8 mouse cellular contexts compared by ENCODE assay signal in genomic region chr11:97883918-97884600, GRCm38 (mm10). TPM values are rescaled to one million over a fixed set of nuclear protein-coding genes. Genes with fewer than 3 reads are reported as not detected.
DNase-seq lines count a peak whose midpoint lies in the region; ATAC-seq lines count a peak whose summit lies in the region.

TSS of gene Fbxo47 (minus strand) at chr11:97884154.

- no peaks in the 10 kb centered on the region for H3K36me3 ChIP-seq in hindbrain, embryonic 11.5 days (ENCODE audit: control insufficient read depth, insufficient read depth, low read length)

- peak within 1 kb of the TSS; percentile 54 for H3K4me3 ChIP-seq in hindbrain, embryonic 11.5 days (ENCODE audit: low read depth, low read length)

- under 1% methylated on average over 37 of the region's 37 CpGs for WGBS in hindbrain, embryonic 11.5 days

- peak within 1 kb of the TSS; percentile 80 for H3K27ac ChIP-seq in hindbrain, embryonic 11.5 days (ENCODE audit: low read depth, low read length)

- peak within 1 kb of the TSS; percentile 56 for H3K4me2 ChIP-seq in hindbrain, embryonic 11.5 days (replicated peaks; ENCODE audit: low read depth, low read length)

- H3K9ac ChIP-seq in hindbrain, embryonic 11.5 days (ENCODE audit: low read depth, low read length), result peak within 1 kb of the TSS; percentile 63

- H3K4me1 ChIP-seq in hindbrain, embryonic 11.5 days (replicated peaks; ENCODE audit: control insufficient read depth, insufficient read depth, low read length), result no peaks in the 10 kb centered on the region

- ATAC-seq in hindbrain, embryonic 11.5 days (ENCODE audit: low FRiP score), result peak; percentile 96

- no peaks in the 10 kb centered on the region for H3K27me3 ChIP-seq in hindbrain, embryonic 11.5 days (ENCODE audit: control insufficient read depth, insufficient read depth, low read length)

- H3K9me3 ChIP-seq in hindbrain, embryonic 11.5 days (ENCODE audit: control insufficient read depth, low read length), result no peaks in the 10 kb centered on the region

- DNase-seq in Muller cell, postnatal 12 days (ENCODE audit: inconsistent ontology term), result peak; percentile 99
- DNase-seq in cerebellum, adult 9-11 months, result peak; percentile 99
- DNase-seq in frontal cortex, adult 2 months (ENCODE audit: extremely low spot score in 1 of 2, low spot score in 1 of 2), result peak; percentile 96 to 97
- DNase-seq in hindbrain, embryonic 11.5 days (ENCODE audit: low spot score), result peak; percentile 98
- peak; percentile 94 to 97 for DNase-seq in layer of hippocampus, postnatal 10 days (ENCODE audit: low spot score in 2 of 2)
- peak; percentile 98 for DNase-seq in lung, postnatal 10 days
- DNase-seq in ovary, postnatal 36 days (ENCODE audit: low spot score), result peak; percentile 96
- DNase-seq in thymus, postnatal 25 days, result peak; percentile 97

RNA-seq across cellular contexts. Expression of gene Fbxo47, which starts in this region (rescaled TPM):
- 0.48 and 0.76 TPM in 2 replicates for polyA plus RNA-seq in frontal cortex, adult 2 months (2012; rRNA removed)
- 0.53 and 1.0 TPM in 2 replicates for polyA plus RNA-seq in hindbrain, embryonic 11.5 days (2014; fragmentation: Nextera tagmentation; extraction: Ambion mirVana)
- total RNA-seq in layer of hippocampus, postnatal 10 days (2021), result under 1 TPM; 0.45 to 0.46 TPM

Comparison
In these comparisons a context has a peak if more than half of its experiments do, and no peak if none do; other contexts are left out.
1. Peak in every context shown above with its lines: DNase-seq, ATAC-seq, H3K4me3 ChIP-seq and H3K27ac ChIP-seq.
2. Peak in DNase-seq in frontal cortex, adult 2 months; RNA of the gene not detected or under 1 TPM.
3. Peak in DNase-seq in layer of hippocampus, postnatal 10 days; RNA of the gene not detected or under 1 TPM.